Mouse (Mus musculus) gastrocnemius, postnatal 25 days (tissue): ENCODE results near the gene Edaradd. TPM values are rescaled to one million over a fixed set of nuclear protein-coding genes. Genes with fewer than 3 reads are reported as not detected.

Experiments
- DNase-seq: peaks from one replicate; pipeline ENCODE4 v3.0.0; 2022
- long read RNA-seq, 2 experiments: library from polyadenylated mRNA; stranded (forward); transcript quantifications; one replicate each; pipeline ENCODE4 v2.0.0; 2021
- total RNA-seq, 2 experiments: library from RNA; stranded (reverse); gene quantifications; 1 replicate in 1 of 2; 2 replicates in 1 of 2; pipeline ENCODE4 v1.2.3; 2021

Gene Edaradd
- total RNA-seq, result not detected
- long read RNA-seq, experiment 1, result 0 reads
- long read RNA-seq, experiment 2, result 0 reads

GRCm38 (mm10) chr13:12519955-12520584 is at the start of gene Edaradd:
Gene Edaradd (minus strand): TSS chr13:12520438.
- peak; percentile 17 for DNase-seq

- no peak for DNase-seq
Observed at GRCm38 (mm10) chr13:12569741-12570140, 49.5 kb upstream of the Edaradd start.

GRCm38 (mm10) chr13:12568597-12569469 is 48.6 kb upstream of the Edaradd start:
- no peak for DNase-seq

- no peak for DNase-seq
Observed at GRCm38 (mm10) chr13:12567936-12568335, 47.7 kb upstream of the Edaradd start.

GRCm38 (mm10) chr13:12565621-12566390 is 45.6 kb upstream of the Edaradd start, which contains the start of gene Ero1lb:
Gene Ero1lb (plus strand): TSS chr13:12565874.
- peak; percentile 97 for DNase-seq

- no peak for DNase-seq
Observed at GRCm38 (mm10) chr13:12562256-12562655, 42.0 kb upstream of the Edaradd start.

- DNase-seq, result no peak
Observed at GRCm38 (mm10) chr13:12561729-12562128, 41.5 kb upstream of the Edaradd start.

- DNase-seq, result no peak
Observed at GRCm38 (mm10) chr13:12559462-12560120, 39.4 kb upstream of the Edaradd start.

- DNase-seq, result no peak
Observed at GRCm38 (mm10) chr13:12559044-12559443, 38.8 kb upstream of the Edaradd start.

- no peak for DNase-seq
Observed at GRCm38 (mm10) chr13:12554211-12554610, 34.0 kb upstream of the Edaradd start.

GRCm38 (mm10) chr13:12543880-12544568 is 23.8 kb upstream of the Edaradd start:
- no peak for DNase-seq

- DNase-seq, result no peak
Observed at GRCm38 (mm10) chr13:12543246-12543645, 23.0 kb upstream of the Edaradd start.

GRCm38 (mm10) chr13:12542006-12542981 is 22.1 kb upstream of the Edaradd start:
- DNase-seq, result peak; percentile 15

GRCm38 (mm10) chr13:12540119-12540518 is 19.9 kb upstream of the Edaradd start:
- DNase-seq, result no peak

- DNase-seq, result no peak
Observed at GRCm38 (mm10) chr13:12539716-12540115, 19.5 kb upstream of the Edaradd start.

GRCm38 (mm10) chr13:12537971-12538370 is 17.7 kb upstream of the Edaradd start:
- no peak for DNase-seq

GRCm38 (mm10) chr13:12534628-12535027 is 14.4 kb upstream of the Edaradd start:
- DNase-seq, result no peak

- no peak for DNase-seq
Observed at GRCm38 (mm10) chr13:12525678-12526077, 5.4 kb upstream of the Edaradd start.

GRCm38 (mm10) chr13:12522346-12522745 is 2.1 kb upstream of the Edaradd start:
- DNase-seq, result no peak

GRCm38 (mm10) chr13:12519371-12519770 is 867 bp downstream of the Edaradd start:
- DNase-seq, result no peak
